Mouse (Mus musculus): Measurements from ENCODE around the gene Sprr2h. TPM values are rescaled to one million over a fixed set of nuclear protein-coding genes. Genes with fewer than 3 reads are reported as not detected.

Sprr2h gene
- total RNA-seq (2012; rRNA removed) (not detected in 2 replicates), polyA plus RNA-seq (2012; ENCODE audit: insufficient read depth in 1 of 2, insufficient read length in 2 of 2, low read depth in 1 of 2, low replicate concordance in 2 of 2, missing spikeins in 1 of 2) (not detected)

DNA sequence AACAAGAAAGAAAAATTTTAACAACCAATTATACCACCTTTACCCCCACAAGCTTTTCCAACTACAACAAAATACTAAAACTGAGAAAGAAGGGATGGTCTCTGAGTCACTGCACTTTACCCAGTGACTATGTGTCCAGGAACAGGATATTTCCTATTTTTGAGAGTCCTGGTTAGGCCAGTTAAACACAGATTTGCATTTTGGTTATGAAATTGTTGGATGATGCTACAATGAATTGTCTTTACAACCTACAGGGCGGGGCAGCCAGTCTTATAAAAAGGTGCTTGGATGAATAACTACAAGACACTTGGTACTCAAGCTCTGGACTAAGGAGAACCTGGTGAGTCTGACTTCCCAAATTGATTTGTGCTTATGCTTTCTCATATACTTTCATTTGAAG lies at the start of gene Sprr2h:
TSS of gene Sprr2h (plus strand) at position 301 of the 400 bp plus-strand sequence.
- H3K4me1 ChIP-seq (ENCODE audit: control insufficient read depth in 1 of 2, insufficient read depth in 2 of 2, low read length in 2 of 2), result no peaks in the 10 kb centered on the region
- H3K79me2 ChIP-seq (ENCODE audit: control insufficient read depth, insufficient read depth, low read length, poor library complexity), result no peaks in the 10 kb centered on the region
- H3K27ac ChIP-seq (ENCODE audit: control insufficient read depth, low read depth, low read length), result no peak within 1 kb of the TSS
- no peaks in the 10 kb centered on the region for H3K9me3 ChIP-seq (replicated peaks; ENCODE audit: insufficient read depth, low read length)
- H3K9ac ChIP-seq (ENCODE audit: control insufficient read depth, low read depth, low read length, poor library complexity, severe bottlenecking), result no peak within 1 kb of the TSS
- no peak for DNase-seq (ENCODE audit: low read depth, low spot score)
- no peaks in the 10 kb centered on the region for H3K36me3 ChIP-seq (ENCODE audit: control insufficient read depth in 1 of 2, insufficient read depth in 2 of 2, low read length in 2 of 2)
- no peak for TF ChIP-seq JUND (IDR thresholded peaks at IDR 0.05; ENCODE audit: low read depth, low read length)
- TF ChIP-seq MXI1 (IDR thresholded peaks at IDR 0.05; ENCODE audit: low read depth, low read length), result no peak
- TF ChIP-seq RCOR1 (IDR thresholded peaks at IDR 0.05; ENCODE audit: low read depth, low read length), result no peak
- TF ChIP-seq ELF1 (IDR thresholded peaks at IDR 0.05; ENCODE audit: low read depth, low read length), result no peak
- no peak for TF ChIP-seq MAX (IDR thresholded peaks at IDR 0.05; ENCODE audit: low read length)
- TF ChIP-seq GABPA (IDR thresholded peaks at IDR 0.05; ENCODE audit: low read depth, low read length), result no peak
- TF ChIP-seq BHLHE40 (IDR thresholded peaks at IDR 0.05; ENCODE audit: borderline replicate concordance, low read depth, low read length), result no peak
- no peak within 1 kb of the TSS for H3K4me3 ChIP-seq (ENCODE audit: control insufficient read depth in 1 of 2, insufficient read depth in 1 of 2, low read depth in 2 of 2, low read length in 2 of 2)
- H3K27me3 ChIP-seq (ENCODE audit: control insufficient read depth in 1 of 2, insufficient read depth in 2 of 2, low read length in 2 of 2), result no peaks in the 10 kb centered on the region

DNA sequence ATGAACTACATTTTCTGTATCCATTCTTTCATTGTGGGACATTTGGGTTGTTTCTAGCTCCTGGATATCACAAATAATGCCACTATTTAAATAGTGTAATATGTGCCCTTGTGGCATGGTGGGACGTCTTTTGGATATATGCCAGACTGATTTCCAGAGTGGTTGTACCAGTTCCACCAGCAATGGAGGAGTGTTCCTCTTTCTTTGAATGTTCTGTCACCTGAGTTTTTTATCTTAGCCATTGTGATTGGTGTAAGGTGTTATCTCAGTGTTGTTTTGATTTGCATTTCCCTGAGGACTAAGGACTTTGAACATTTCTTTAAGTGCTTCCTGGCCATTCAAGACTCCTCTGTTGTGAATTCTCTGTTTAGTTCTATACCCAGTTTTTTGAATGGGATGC lies 49.2 kb upstream of the Sprr2h start:
- Histone ChIP-seq H3K36me3 (ENCODE audit: control insufficient read depth in 1 of 2, insufficient read depth in 2 of 2, low read length in 2 of 2) (no peaks in the 10 kb centered on the region), H3K79me2 (ENCODE audit: control insufficient read depth, insufficient read depth, low read length, poor library complexity) (no peaks in the 10 kb centered on the region), H3K9me3 (replicated peaks; ENCODE audit: insufficient read depth, low read length) (no peaks in the 10 kb centered on the region), H3K4me1 (ENCODE audit: control insufficient read depth in 1 of 2, insufficient read depth in 2 of 2, low read length in 2 of 2) (no peaks in the 10 kb centered on the region), H3K4me3 (ENCODE audit: control insufficient read depth in 1 of 2, insufficient read depth in 1 of 2, low read depth in 2 of 2, low read length in 2 of 2) (no peak overlapping the region), H3K27me3 (ENCODE audit: control insufficient read depth in 1 of 2, insufficient read depth in 2 of 2, low read length in 2 of 2) (no peaks in the 10 kb centered on the region), H3K9ac (ENCODE audit: control insufficient read depth, low read depth, low read length, poor library complexity, severe bottlenecking) (no peak overlapping the region), H3K27ac (ENCODE audit: control insufficient read depth, low read depth, low read length) (no peak overlapping the region)
- TF ChIP-seq TBP (IDR thresholded peaks at IDR 0.05; ENCODE audit: low read depth, low read length) (no peak), ELF1 (IDR thresholded peaks at IDR 0.05; ENCODE audit: low read depth, low read length) (no peak)
- DNase-seq (ENCODE audit: low read depth, low spot score), result no peak

DNA sequence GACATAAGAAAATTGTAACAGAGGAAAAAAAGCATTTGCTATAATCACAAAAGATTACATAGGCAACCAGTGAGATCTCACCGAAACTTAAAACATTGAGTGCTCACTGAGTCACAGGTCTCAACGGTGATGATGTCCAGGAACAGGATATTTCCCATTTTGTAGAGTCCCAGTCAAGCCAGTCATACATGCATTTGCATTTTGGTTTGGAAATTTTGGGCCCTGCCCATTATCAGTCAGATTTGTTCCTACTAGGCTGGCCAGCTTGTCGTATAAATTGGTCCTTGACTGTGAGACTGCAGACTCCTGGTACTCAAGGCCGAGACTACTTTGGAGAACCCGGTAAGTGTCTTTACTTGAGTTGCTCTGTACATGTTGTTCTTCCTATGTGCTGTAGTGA lies 46.6 kb upstream of the Sprr2h start, which contains the start of gene Sprr2d:
TSS of gene Sprr2d (plus strand) at position 301 of the 400 bp plus-strand sequence.
- no peak within 1 kb of the TSS for H3K4me3 ChIP-seq (ENCODE audit: control insufficient read depth in 1 of 2, insufficient read depth in 1 of 2, low read depth in 2 of 2, low read length in 2 of 2)
- DNase-seq (ENCODE audit: low read depth, low spot score), result no peak
- no peak within 1 kb of the TSS for H3K9ac ChIP-seq (ENCODE audit: control insufficient read depth, low read depth, low read length, poor library complexity, severe bottlenecking)
- no peaks in the 10 kb centered on the region for H3K79me2 ChIP-seq (ENCODE audit: control insufficient read depth, insufficient read depth, low read length, poor library complexity)
- H3K4me1 ChIP-seq (ENCODE audit: control insufficient read depth in 1 of 2, insufficient read depth in 2 of 2, low read length in 2 of 2), result no peaks in the 10 kb centered on the region
- H3K9me3 ChIP-seq (replicated peaks; ENCODE audit: insufficient read depth, low read length), result no peaks in the 10 kb centered on the region
- H3K36me3 ChIP-seq (ENCODE audit: control insufficient read depth in 1 of 2, insufficient read depth in 2 of 2, low read length in 2 of 2), result no peaks in the 10 kb centered on the region
- no peaks in the 10 kb centered on the region for H3K27me3 ChIP-seq (ENCODE audit: control insufficient read depth in 1 of 2, insufficient read depth in 2 of 2, low read length in 2 of 2)
- no peak for TF ChIP-seq KAT2A (conservative IDR thresholded peaks at IDR 0.05; ENCODE audit: low read depth, low read length)
- no peak for TF ChIP-seq ZC3H11A (IDR thresholded peaks at IDR 0.05; ENCODE audit: low read depth, low read length)
- no peak for TF ChIP-seq CTCF (IDR thresholded peaks at IDR 0.05 in 2 of 3, conservative IDR thresholded peaks at IDR 0.05 in 1 of 3; ENCODE audit: control insufficient read depth in 1 of 3, insufficient read depth in 1 of 3, low read depth in 2 of 3, low read length in 3 of 3, poor library complexity in 1 of 3, severe bottlenecking in 1 of 3)
- no peak for TF ChIP-seq POLR2AphosphoS2 (IDR thresholded peaks at IDR 0.05; ENCODE audit: low read length)
- no peak for TF ChIP-seq MXI1 (IDR thresholded peaks at IDR 0.05; ENCODE audit: low read depth, low read length)
- TF ChIP-seq NELFE (IDR thresholded peaks at IDR 0.05; ENCODE audit: low read depth, low read length), result no peak
- no peak for TF ChIP-seq ZMIZ1 (IDR thresholded peaks at IDR 0.05; ENCODE audit: low read depth, low read length)
- no peak for TF ChIP-seq EP300 (IDR thresholded peaks at IDR 0.05; ENCODE audit: low read depth in 1 of 2, low read length in 2 of 2)
- no peak for TF ChIP-seq E2F4 (IDR thresholded peaks at IDR 0.05; ENCODE audit: borderline replicate concordance, low read depth, low read length)
- TF ChIP-seq TBP (IDR thresholded peaks at IDR 0.05; ENCODE audit: low read depth, low read length), result no peak
- no peak for TF ChIP-seq CHD1 (IDR thresholded peaks at IDR 0.05; ENCODE audit: low read depth, low read length)
- no peak for TF ChIP-seq SMC3 (IDR thresholded peaks at IDR 0.05; ENCODE audit: low read depth, low read length)
- H3K27ac ChIP-seq (ENCODE audit: control insufficient read depth, low read depth, low read length), result no peak within 1 kb of the TSS

Data from MEL (cell line).